Mouse (Mus musculus): ENCODE results near the gene Cacna1b.

The Cacna1b gene

DNA sequence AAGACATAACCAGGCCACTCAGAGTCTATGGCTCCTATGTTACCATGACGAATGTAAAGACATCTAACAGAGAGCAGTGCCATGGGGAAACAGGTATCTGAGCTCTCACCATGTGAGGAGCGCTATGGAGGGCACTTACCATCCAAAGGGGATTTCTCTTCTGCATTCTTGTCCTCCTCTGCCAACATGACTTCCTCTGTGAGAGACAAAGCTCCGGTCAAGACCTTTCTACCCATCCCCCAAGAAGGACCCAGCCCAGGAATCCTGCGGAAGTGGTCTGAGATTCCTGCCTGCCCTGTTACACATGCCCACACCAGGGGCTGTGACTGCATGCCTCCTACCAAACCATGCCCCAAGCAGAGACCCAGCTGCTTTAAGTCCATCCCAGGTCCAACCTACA lies 44.0 kb downstream of the Cacna1b start:
- no peak for ATAC-seq (ENCODE audit: low TSS enrichment)

DNA sequence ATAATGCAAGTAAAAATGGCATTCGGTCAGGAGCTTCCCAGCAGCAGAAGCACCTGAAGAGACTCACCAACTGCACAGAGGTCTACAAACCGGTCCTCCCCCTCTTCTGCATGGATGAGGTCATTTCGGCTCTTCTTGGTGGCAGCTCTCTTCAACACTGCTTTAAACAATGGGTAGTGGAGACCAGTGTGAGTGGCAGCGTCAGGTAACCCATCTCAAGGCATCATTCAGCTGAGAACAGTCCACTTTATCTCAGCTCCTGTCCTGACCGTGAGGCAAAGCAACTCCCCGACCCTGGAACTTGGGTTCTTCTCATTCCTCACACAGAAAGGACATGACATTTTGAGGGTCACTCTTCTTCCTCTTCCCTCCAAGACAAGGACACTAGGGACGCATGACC lies 45.0 kb downstream of the Cacna1b start:
- ATAC-seq (ENCODE audit: low TSS enrichment), result no peak

DNA sequence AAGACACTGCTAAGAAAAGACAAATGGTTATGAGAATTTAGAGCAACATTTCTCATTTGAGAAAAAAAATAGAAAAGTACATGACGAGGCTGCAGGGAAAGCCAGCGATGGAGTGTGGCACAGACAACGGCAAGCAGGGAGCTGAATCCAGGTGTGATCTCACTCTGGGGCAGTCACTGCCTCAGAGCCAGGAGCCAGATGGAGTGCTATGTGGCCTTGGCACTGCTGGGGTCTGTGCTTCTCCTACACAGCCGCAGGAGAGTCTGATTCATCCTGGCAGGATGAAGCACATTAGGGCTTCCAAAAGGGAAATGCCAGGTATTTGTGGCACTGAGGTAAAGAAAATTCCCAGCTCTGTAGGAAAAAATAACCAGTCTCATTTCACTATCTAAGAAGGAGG lies 45.5 kb downstream of the Cacna1b start:
- peak; percentile 92 for ATAC-seq (ENCODE audit: low TSS enrichment)

GRCm38 (mm10) chr2:24705929-24706328 lies 57.0 kb downstream of the Cacna1b start:
- ATAC-seq (ENCODE audit: low TSS enrichment), result peak; percentile 25; the same call in 1 of the 2 replicates

GRCm38 (mm10) chr2:24702208-24702957 lies 60.6 kb downstream of the Cacna1b start:
- ATAC-seq (ENCODE audit: low TSS enrichment), result no peak

DNA sequence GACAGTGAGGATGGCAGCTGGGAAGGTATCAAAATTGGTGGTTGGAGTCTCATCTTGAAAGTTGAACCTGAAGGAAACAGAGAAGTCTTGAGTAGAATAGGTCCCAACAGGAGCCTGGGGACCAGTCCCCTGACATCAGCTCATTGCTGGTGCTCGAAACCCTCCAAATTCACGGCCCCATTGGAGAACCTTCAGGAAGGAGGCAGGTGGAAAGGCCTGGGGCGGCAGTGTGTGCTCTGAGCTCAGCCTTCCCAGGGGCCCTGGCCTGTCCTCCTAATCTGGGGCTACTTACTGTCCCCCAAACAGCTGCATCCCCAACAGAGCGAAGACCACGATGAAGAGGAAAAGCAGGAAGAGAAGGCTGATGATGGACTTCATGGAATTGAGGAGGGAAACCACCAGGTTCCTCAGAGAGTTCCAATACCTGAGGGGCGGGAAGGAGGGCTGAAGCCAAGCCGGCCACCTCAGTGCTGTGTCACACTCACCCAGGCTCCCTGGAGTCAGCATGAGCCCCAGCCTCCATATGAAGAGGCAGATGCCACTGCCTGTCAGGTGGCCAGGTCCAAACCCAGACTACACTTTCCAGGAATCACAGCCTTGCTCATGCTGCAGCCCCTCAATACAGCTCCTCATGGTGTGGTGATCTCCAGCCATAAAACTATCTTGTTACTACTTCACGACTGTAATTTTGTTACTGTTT lies 65.5 kb downstream of the Cacna1b start:
- no peak for ATAC-seq (ENCODE audit: low TSS enrichment)

GRCm38 (mm10) chr2:24692371-24692770 lies 70.6 kb downstream of the Cacna1b start:
- no peak for ATAC-seq (ENCODE audit: low TSS enrichment)

- no peak for ATAC-seq (ENCODE audit: low TSS enrichment)
Measured at GRCm38 (mm10) chr2:24690356-24690755, 72.6 kb downstream of the Cacna1b start.

DNA sequence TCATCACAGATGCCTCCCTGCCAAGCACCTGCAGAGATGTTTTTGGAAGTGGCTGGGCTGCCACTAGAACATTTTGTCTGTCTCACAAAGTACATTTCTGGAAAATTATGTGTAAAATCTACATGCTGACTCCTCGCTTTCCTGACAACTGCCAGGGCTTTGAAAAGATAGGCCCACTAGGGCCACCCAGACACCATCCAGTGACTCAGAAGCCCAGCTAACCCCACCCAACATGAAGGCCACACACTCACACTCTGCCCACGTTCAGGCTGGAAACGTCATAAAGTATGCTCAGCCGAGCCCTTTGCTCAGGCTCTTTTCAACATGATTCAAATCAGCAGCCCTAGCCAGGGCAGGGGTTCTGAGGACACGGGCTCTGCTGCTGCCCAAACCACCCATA lies 77.6 kb downstream of the Cacna1b start:
- ATAC-seq (ENCODE audit: low TSS enrichment), result peak; percentile 66

DNA sequence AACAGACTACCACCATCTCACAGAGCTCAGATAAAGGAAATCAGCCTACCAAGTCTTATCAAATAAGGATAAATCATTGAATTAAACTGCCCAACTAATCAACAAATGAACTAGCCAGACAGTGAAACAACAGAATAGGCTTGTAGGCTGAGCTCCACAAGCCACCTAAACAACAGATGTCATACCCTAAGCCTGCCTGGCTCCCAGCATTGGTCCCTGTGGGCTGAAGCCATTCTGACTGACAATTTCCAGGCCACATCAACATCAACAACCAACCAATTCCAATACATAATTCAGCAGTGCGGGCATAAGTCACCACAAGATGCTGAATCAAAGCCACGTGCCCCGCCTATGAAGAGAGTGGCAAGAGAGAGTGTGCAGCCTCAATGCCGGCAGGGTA lies 78.2 kb downstream of the Cacna1b start:
- ATAC-seq (ENCODE audit: low TSS enrichment), result no peak

GRCm38 (mm10) chr2:24683266-24683665 lies 79.7 kb downstream of the Cacna1b start:
- ATAC-seq (ENCODE audit: low TSS enrichment), result no peak

DNA sequence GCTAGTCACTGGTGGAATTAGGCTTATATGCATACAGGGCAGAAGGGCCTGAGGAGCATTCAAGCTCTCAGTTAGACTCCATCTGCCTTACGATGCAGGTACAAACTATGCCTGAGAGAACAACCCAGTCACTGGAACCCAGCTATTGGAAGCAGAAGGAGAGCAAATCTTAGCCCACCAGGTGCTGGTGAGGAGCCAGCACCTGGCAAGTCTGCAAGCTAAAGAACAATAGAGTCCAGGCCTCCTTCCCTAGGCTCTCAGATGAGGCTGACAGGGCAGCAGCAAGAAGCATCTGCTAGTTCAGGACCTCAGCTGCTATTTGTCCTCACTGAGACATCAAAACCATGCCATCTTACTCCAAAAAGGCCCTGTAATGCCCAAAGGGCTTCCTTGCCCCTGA lies 82.2 kb downstream of the Cacna1b start:
- ATAC-seq (ENCODE audit: low TSS enrichment), result no peak

DNA sequence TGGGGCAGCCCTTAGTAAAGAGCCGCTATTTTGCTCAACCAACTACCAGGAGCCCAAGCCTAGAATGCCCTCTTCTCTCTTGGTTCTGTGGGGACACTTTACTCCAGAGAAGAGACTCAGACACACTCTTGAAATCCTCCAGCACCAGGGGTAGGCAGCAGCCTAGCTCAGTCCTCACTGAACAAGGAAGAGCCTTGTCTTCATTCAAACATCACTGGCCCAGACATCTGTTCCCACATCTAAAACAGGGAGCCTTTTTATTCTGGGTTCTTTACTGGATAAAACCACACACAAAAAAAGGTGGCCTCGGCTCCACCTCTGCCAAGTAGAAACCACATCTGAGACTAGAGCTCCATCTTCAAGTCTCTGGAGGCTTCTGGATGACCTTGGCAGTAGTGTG lies 82.8 kb downstream of the Cacna1b start:
- ATAC-seq (ENCODE audit: low TSS enrichment), result peak; percentile 51

DNA sequence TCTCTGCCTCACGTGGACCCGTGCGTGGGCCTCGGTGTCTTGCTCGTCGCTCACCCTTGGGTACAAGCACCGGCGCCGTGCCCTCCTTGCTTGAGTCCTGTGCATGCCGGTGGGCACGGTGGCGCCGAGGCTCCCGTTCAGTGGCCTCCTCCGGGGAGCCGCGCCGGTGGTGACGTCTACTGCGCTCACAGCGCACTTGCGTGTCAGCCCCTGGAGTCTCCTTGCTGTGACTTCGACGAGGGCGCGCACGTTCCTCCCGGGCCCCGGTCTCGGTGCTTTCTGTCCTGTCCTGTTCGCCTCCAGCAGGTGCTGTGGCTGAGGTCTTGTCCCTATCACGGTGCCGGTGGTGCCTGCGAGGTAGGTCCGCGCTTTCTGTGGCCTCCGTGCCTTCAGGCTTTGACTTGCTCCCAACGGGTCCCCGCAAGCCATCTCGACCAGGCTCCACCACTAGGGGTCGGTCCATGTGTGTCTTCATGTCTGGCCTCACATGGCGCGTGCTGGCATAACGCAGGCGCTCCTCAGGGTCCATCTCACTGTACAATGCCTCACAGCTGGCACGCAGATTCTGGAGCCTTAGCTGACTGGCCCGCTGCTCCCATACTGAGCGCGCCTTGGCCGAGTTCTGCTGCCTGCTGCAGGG lies 83.8 kb downstream of the Cacna1b start:
- peak; percentile 18 for ATAC-seq (ENCODE audit: low TSS enrichment)

GRCm38 (mm10) chr2:24678538-24678937 lies 84.4 kb downstream of the Cacna1b start:
- ATAC-seq (ENCODE audit: low TSS enrichment), result no peak

DNA sequence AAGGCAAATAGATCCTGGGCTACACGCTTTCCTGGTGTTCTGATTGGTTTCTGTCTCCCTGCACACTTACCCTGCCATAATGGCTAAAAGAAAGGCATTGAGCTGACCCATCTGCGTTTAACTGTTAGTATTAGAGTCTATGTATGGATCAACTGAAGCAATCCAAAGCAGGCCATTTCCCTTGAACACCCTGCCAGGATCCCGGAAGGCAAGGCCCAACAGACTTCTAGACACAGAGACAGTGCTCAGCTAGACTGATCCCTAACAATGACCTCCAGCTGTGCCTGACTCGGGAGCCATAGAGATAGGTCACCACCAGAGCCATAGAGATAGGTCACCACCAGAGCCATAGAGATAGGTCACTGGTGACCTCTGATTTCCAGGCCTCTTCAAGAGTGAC lies 84.8 kb downstream of the Cacna1b start:
- ATAC-seq (ENCODE audit: low TSS enrichment), result no peak

DNA sequence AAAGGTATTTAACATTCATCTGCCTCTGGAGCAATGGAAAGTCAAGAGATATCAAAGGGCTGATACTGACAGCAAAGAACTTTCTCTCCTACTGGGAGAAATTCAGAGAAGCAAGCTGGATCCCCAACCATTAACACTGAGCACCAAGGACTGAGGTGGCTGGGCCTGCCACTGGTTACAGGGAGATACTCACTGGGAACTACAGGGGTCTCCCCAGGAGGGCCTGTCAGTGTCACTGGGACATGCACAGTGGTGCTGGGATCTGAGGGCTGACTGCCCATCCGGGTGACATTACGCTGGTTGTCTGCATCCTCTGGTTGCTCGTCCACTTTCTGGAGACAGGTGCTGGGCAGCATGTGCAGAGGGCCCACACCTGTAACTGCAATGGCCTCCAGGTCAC lies 85.3 kb downstream of the Cacna1b start:
- ATAC-seq (ENCODE audit: low TSS enrichment), result no peak

DNA sequence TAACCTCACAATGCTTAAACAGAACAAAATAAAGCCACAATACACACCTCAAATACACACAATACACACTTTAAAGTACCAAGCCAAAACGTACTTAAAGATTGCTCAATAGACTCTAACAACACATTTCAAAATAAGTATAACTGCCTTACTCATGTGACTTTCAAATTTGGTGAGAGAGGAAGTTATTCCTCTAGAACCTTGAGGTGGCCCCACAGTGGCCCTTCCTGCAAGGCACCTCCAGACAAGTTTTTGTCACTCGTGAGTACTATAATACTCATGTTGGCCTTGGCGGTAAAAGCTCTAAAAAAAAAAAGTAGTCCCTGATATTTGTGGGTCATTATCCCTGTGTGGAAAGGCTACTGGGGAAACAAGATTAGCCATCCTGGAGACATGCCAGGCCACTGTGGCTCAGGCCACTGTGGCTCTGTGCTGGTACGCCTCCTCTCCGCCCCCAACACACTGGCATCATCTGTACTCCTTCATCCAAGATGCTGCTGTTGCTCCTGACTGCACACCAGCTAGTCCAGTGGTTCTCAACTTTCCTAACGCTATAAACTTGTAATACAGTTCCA lies 88.4 kb downstream of the Cacna1b start:
- ATAC-seq (ENCODE audit: low TSS enrichment), result no peak

- peak; percentile 86 for ATAC-seq (ENCODE audit: low TSS enrichment)
Measured at GRCm38 (mm10) chr2:24668598-24668997, 94.4 kb downstream of the Cacna1b start.

GRCm38 (mm10) chr2:24664678-24665257 lies 98.2 kb downstream of the Cacna1b start:
- ATAC-seq (ENCODE audit: low TSS enrichment), result no peak

- peak; percentile 81 for ATAC-seq (ENCODE audit: low TSS enrichment)
Measured at GRCm38 (mm10) chr2:24659150-24659775, 103.7 kb downstream of the Cacna1b start.

DNA sequence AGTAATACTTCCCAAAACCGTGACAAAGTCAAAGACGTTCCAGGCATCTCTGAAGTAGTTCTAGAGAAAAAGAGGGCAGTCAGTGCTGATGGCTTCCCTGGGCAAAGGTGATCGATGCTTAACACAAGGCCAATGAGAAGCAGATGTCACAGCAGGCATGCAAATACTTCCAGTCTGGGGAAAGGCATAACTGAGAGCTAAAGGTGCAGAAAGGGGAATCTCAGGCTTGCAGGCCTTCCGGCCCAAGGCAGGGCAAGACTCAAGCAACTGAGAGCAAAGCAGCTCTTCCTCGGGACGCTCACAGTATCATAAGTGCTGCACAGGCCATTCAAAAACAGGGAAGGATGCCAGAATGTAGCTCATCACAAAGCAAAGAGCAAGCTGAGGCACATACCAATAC lies 114.4 kb downstream of the Cacna1b start:
- no peak for ATAC-seq (ENCODE audit: low TSS enrichment)
